In the genomic region with DNA sequence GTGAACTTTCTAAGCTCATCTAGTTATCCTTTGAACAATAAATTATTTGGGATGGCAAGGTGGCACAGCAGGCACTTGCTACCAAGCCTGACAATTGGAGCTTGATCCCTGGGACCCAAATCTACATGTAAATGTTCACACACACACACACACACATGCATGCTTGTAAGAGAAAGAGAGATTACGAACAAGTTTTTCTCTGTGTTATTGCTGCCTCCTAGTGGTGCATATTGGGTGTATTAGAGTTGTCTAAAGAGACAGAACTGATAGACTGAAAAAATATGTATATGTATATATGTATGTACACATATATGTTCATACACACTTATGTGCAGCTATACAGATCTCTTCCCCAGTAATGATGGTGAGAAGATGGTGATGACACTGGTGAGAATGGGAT, we compare ENCODE assay signal across 9 mouse cellular contexts. TPM values are rescaled to one million over a fixed set of nuclear protein-coding genes. Genes with fewer than 3 reads are reported as not detected.
DNase-seq lines count a peak whose midpoint lies in the region; TF ChIP-seq lines count a peak whose summit lies in the region.
"Had no signal": no experiment of that assay in that cellular context is flagged by ENCODE, and none has a peak within 500 bp of the region (broad histone marks: within the 10 kb centered on the region; RNA-seq: fewer than 3 reads in every experiment).

No protein-coding gene starts in this region.

- H3K9me3 ChIP-seq in CH12.LX (replicated peaks; ENCODE audit: low read length): no peaks in the 10 kb centered on the region

- TF ChIP-seq CTCF in layer of hippocampus, adult 2 months (conservative IDR thresholded peaks at IDR 0.05): peak; percentile 77
- peak; percentile 46 to 96; a peak in 3 of 4 replicates for TF ChIP-seq CTCF in CH12.LX (conservative IDR thresholded peaks at IDR 0.05 in 1 of 2, IDR thresholded peaks at IDR 0.05 in 1 of 2; ENCODE audit: low read depth in 2 of 2, low read length in 2 of 2)

- in situ Hi-C loops in CH12.LX (cut with MboI; ENCODE audit: low pct_ligation_motif_present, low pct_unique_long_range_greater_than_20kb, low sequenced_read_pairs): loop anchor here (5.0 to 25.0 kb wide), 2 partner anchors 386 to 906 kb away; no protein-coding TSS in a partner anchor

- no peaks in the 10 kb centered on the region for H3K36me3 ChIP-seq in CH12.LX (replicated peaks in 1 of 2; ENCODE audit: control insufficient read depth in 1 of 2, insufficient read depth in 1 of 2, low read length in 1 of 2)

- no peak overlapping the region for H3K4me2 ChIP-seq in CH12.LX (ENCODE audit: insufficient read depth, low read depth, poor library complexity, severe bottlenecking)

- no peak overlapping the region for H3K27ac ChIP-seq in layer of hippocampus, adult 2 months
- H3K27ac ChIP-seq in CH12.LX (ENCODE audit: insufficient read depth, low read depth): no peak overlapping the region

- H3K79me2 ChIP-seq in CH12.LX (replicated peaks; ENCODE audit: control insufficient read depth, extremely low read depth, insufficient read depth, poor library complexity, severe bottlenecking): no peaks in the 10 kb centered on the region

- dilution Hi-C loops in CH12.LX (cut with MboI; ENCODE audit: extremely low pct_ligation_motif_present, extremely low pct_unique_long_range_greater_than_20kb, low sequenced_read_pairs): no loop called here

- H3K4me1 ChIP-seq in CH12.LX (ENCODE audit: control insufficient read depth in 1 of 2, insufficient read depth in 2 of 2): no peaks in the 10 kb centered on the region

- H3K4me3 ChIP-seq in layer of hippocampus, adult 2 months: no peak overlapping the region
- no peak overlapping the region for H3K4me3 ChIP-seq in CH12.LX (replicated peaks in 1 of 3; ENCODE audit: low read depth in 2 of 3, low read length in 2 of 3, poor library complexity in 1 of 3)

- H3K9ac ChIP-seq in CH12.LX (ENCODE audit: insufficient read depth, low read depth): no peak overlapping the region

- DNase-seq in layer of hippocampus, adult 2 months (ENCODE audit: low spot score in 2 of 2): peak; percentile 5 to 30
- DNase-seq in layer of hippocampus, postnatal 36 days: no peak
- peak; percentile 80 for DNase-seq in CH12.LX (ENCODE audit: extremely low read depth)
- DNase-seq in adipocyte (ENCODE audit: low spot score): peak; percentile 48
- peak; percentile 21 for DNase-seq in lung, postnatal 25 days (ENCODE audit: low spot score)
- DNase-seq in right cerebral cortex, postnatal 10 days (ENCODE audit: low spot score in 2 of 2): no peak
- DNase-seq in urinary bladder, postnatal 4 days (ENCODE audit: low spot score in 2 of 2): no peak
- DNase-seq: cerebellum, postnatal 36 days; right cerebral cortex, postnatal 4 days had no signal

- no peak for TF ChIP-seq EP300 in CH12.LX (IDR thresholded peaks at IDR 0.05; ENCODE audit: low read length)

- no peaks in the 10 kb centered on the region for H3K27me3 ChIP-seq in CH12.LX (replicated peaks)

- peak; percentile 100 for TF ChIP-seq RAD21 in CH12.LX (IDR thresholded peaks at IDR 0.05; ENCODE audit: low read depth, low read length)

- no peak for TF ChIP-seq POLR2A in CH12.LX (IDR thresholded peaks at IDR 0.05; ENCODE audit: low read depth, low read length)

TF ChIP-seq in CH12.LX, 34 proteins besides CTCF, POLR2A, EP300 and RAD21:
- TF ChIP-seq NRF1 (IDR thresholded peaks at IDR 0.05; ENCODE audit: low read depth, low read length) (no peak), USF2 (conservative IDR thresholded peaks at IDR 0.05; ENCODE audit: low read depth, low read length) (no peak), MAFK (IDR thresholded peaks at IDR 0.05; ENCODE audit: insufficient replicate concordance, low read length) (no peak), RCOR1 (conservative IDR thresholded peaks at IDR 0.05; ENCODE audit: low read depth, low read length) (no peak), ZKSCAN1 (IDR thresholded peaks at IDR 0.05; ENCODE audit: borderline replicate concordance, low read depth, low read length) (no peak), SIN3A (IDR thresholded peaks at IDR 0.05; ENCODE audit: low read length) (0 out of 2 replicates have a peak, but pooled peaks have one; percentile 25), MXI1 (IDR thresholded peaks at IDR 0.05; ENCODE audit: low read depth, low read length) (0 out of 2 replicates have a peak, but pooled peaks have one; percentile 25), KAT2A (IDR thresholded peaks at IDR 0.05; ENCODE audit: insufficient replicate concordance, low read length) (no peak), SMC3 (IDR thresholded peaks at IDR 0.05; ENCODE audit: low read depth, low read length) (peak; percentile 95), IRF4 (IDR thresholded peaks at IDR 0.05; ENCODE audit: low read depth, low read length) (no peak; the same call in 1 of the 2 replicates), TCF12 (IDR thresholded peaks at IDR 0.05; ENCODE audit: low read depth, low read length) (no peak), NELFE (IDR thresholded peaks at IDR 0.05; ENCODE audit: low read depth, low read length) (no peak), CHD1 (IDR thresholded peaks at IDR 0.05; ENCODE audit: low read depth, low read length) (no peak), GABPA (IDR thresholded peaks at IDR 0.05; ENCODE audit: insufficient replicate concordance, low read depth, low read length) (no peak), ZMIZ1 (IDR thresholded peaks at IDR 0.05; ENCODE audit: low read depth, low read length) (no peak), JUN (IDR thresholded peaks at IDR 0.05; ENCODE audit: insufficient read depth, low read depth, low read length) (no peak), ZC3H11A (IDR thresholded peaks at IDR 0.05; ENCODE audit: low read depth, low read length) (peak; percentile 95), CHD2 (IDR thresholded peaks at IDR 0.05; ENCODE audit: low read length) (no peak), MYC (IDR thresholded peaks at IDR 0.05; ENCODE audit: low read depth, low read length) (peak; percentile 74; the same call in 1 of the 2 replicates), MAZ (IDR thresholded peaks at IDR 0.05; ENCODE audit: low read depth, low read length) (no peak), ETS1 (conservative IDR thresholded peaks at IDR 0.05; ENCODE audit: low read depth, low read length) (no peak), PAX5 (IDR thresholded peaks at IDR 0.05; ENCODE audit: low read length) (no peak), POLR2AphosphoS2 (IDR thresholded peaks at IDR 0.05; ENCODE audit: low read depth, low read length) (no peak), MAX (IDR thresholded peaks at IDR 0.05; ENCODE audit: low read length) (no peak), USF1 (IDR thresholded peaks at IDR 0.05; ENCODE audit: low read depth, low read length) (no peak), TBP (conservative IDR thresholded peaks at IDR 0.05; ENCODE audit: low read depth, low read length) (no peak), UBTF (IDR thresholded peaks at IDR 0.05; ENCODE audit: low read depth, low read length) (no peak), ELF1 (IDR thresholded peaks at IDR 0.05; ENCODE audit: low read depth, low read length) (no peak), HCFC1 (IDR thresholded peaks at IDR 0.05; ENCODE audit: low read depth, low read length) (no peak), BHLHE40 (IDR thresholded peaks at IDR 0.05; ENCODE audit: low read depth, low read length) (peak; percentile 38; the same call in 1 of the 2 replicates), JUND (conservative IDR thresholded peaks at IDR 0.05; ENCODE audit: low read depth, low read length) (peak; percentile 70), E2F4 (IDR thresholded peaks at IDR 0.05; ENCODE audit: insufficient replicate concordance, low read depth, low read length) (peak; percentile 66; the same call in 1 of the 2 replicates), MEF2A (IDR thresholded peaks at IDR 0.05; ENCODE audit: borderline replicate concordance, low read depth, low read length) (no peak), ZNF384 (IDR thresholded peaks at IDR 0.05; ENCODE audit: low read depth, low read length) (no peak)

RNA-seq across cellular contexts. Expression of gene Cep112, which starts 6.5 kb away (rescaled TPM):
- total RNA-seq in layer of hippocampus, adult 2 months (2021): 10 to 100 TPM; 21.0 to 23.1 TPM
- 10 to 100 TPM; 22.4 to 27.4 TPM for total RNA-seq in layer of hippocampus, postnatal 36 days (2021)
- total RNA-seq in CH12.LX (2012; rRNA removed) (0.67 and 0.93 TPM in 2 replicates), CH12.LX (2014; rRNA removed) (1.3 and 2.5 TPM in 2 replicates)
- 1.4 and 2.9 TPM in 2 replicates for polyA plus RNA-seq in CH12.LX (2012; ENCODE audit: insufficient read length, low read depth)

Comparison
In these comparisons a context has a peak if more than half of its experiments do, and no peak if none do; other contexts are left out.
1. DNase-seq: peak in layer of hippocampus, adult 2 months (2 of 2), CH12.LX (single experiment), adipocyte (single experiment) and lung, postnatal 25 days (single experiment); none in layer of hippocampus, postnatal 36 days (0 of 2), right cerebral cortex, postnatal 10 days (0 of 2) and urinary bladder, postnatal 4 days (0 of 2).
2. RNA of gene Cep112, which starts 6.5 kb away (total RNA-seq): 22.4 to 27.4 TPM in layer of hippocampus, postnatal 36 days and 21.0 to 23.1 TPM in layer of hippocampus, adult 2 months; 0.67 to 2.5 TPM in CH12.LX; every median in the first group is over 4 times any median in the second.